Mouse (Mus musculus) myocyte (in vitro differentiated cells): ENCODE measurements around the gene Gal3st2c.

ENCODE experiments used
- CEBPB ChIP-seq: IDR thresholded peaks from 2 replicates; pipeline ENCODE4 v1.6.1; 2011; ENCODE audit warnings: mild to moderate bottlenecking, moderate library complexity; ENCODE audit not compliant: poor library complexity, insufficient read depth, severe bottlenecking
- MYOD1 ChIP-seq, 3 experiments: IDR thresholded peaks; one replicate each; pipeline ENCODE4 v1.6.1; 2011; ENCODE audit warnings: control low read depth in 2 of 3, low read depth in 2 of 3, mild to moderate bottlenecking in 2 of 3, moderate library complexity in 1 of 3; ENCODE audit not compliant: insufficient read length in 2 of 3, control insufficient read depth in 1 of 3
- POLR2A ChIP-seq: IDR thresholded peaks from one replicate; pipeline ENCODE4 v1.6.1; 2011; ENCODE audit warnings: low read depth, mild to moderate bottlenecking, control low read depth, moderate library complexity; ENCODE audit not compliant: insufficient read length
- SRF ChIP-seq: IDR thresholded peaks from one replicate; pipeline ENCODE4 v1.6.1; 2011; ENCODE audit warnings: low read depth; ENCODE audit not compliant: control insufficient read depth, insufficient read length
- TCF12 ChIP-seq: IDR thresholded peaks from one replicate; pipeline ENCODE4 v1.6.1; 2011; ENCODE audit warnings: mild to moderate bottlenecking, control low read depth; ENCODE audit not compliant: poor library complexity, insufficient read depth, severe bottlenecking
- USF1 ChIP-seq: IDR thresholded peaks from one replicate; pipeline ENCODE4 v1.6.1; 2011; ENCODE audit warnings: low read depth, mild to moderate bottlenecking, control low read depth, moderate library complexity

GRCm38 (mm10) chr1:94052373-94052772 is 62.1 kb downstream of the Gal3st2c start, which contains the start of gene Pdcd1:
- TF ChIP-seq POLR2A (no peak), MYOD1 (IDR thresholded peaks at IDR 0.05; ENCODE audit: control insufficient read depth in 1 of 3, insufficient read length in 2 of 3, low read depth in 2 of 3) (no peak), SRF (no peak), CEBPB (no peak), USF1 (no peak), TCF12 (no peak)
